Mouse (Mus musculus) gastrocnemius, adult 18-20 months (tissue): Measurements from ENCODE around the gene Fbxw10. TPM values are rescaled to one million over a fixed set of nuclear protein-coding genes. Genes with fewer than 3 reads are reported as not detected.
A peak's percentile ranks its signal among the peaks of the same experiment; 100 is the strongest.

Experiments used
- DNase-seq: peaks from one replicate; pipeline ENCODE4 v3.0.0; 2021; ENCODE audit warnings: low spot score
- total RNA-seq, 2 experiments: library from RNA; stranded (reverse); gene quantifications; 2 replicates each; pipeline ENCODE4 v1.2.3; 2021

Fbxw10 gene
- total RNA-seq, 2 experiments from 2014 or later, result 0.07 to 0.19 TPM

DNA sequence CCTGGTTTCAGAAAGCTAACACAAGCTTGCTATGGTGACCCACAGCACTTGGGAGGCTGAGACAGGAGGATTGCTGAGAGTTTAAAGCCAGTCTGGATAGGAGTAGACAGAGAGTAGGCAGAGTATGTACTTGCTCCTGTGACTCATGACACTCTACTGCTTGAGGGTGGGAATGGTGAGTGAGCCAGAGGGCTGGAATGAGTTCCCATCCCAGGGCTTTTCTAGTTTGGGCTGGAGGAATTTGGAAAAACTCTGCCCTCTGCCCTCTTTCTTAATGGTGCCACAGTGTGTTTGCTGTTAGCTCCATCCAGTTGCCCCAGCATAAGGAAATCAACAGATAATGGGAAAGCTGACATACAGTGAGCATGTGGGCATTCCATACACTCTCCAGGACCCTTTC is 15.0 kb upstream of the Fbxw10 start:
- no peak for DNase-seq

DNA sequence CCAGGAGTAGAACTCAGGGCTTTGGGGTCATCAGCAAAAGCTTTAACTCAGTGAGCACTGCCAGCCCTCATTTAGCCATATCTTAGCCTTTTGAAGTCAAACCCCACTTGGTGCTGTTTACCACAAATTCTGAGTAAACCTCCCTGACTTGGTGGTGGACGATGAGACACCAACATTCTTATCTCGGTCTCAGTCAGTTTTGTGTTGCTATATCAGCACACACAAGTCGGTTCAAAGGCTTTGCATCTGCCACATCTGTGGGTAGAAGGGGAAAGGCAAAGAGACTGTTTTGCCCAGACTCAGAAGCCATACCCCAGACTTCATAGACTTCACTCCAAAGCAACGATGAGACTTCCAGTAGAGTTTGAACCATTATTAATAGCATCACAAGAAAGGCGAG is 2.3 kb upstream of the Fbxw10 start:
- no peak for DNase-seq

DNA sequence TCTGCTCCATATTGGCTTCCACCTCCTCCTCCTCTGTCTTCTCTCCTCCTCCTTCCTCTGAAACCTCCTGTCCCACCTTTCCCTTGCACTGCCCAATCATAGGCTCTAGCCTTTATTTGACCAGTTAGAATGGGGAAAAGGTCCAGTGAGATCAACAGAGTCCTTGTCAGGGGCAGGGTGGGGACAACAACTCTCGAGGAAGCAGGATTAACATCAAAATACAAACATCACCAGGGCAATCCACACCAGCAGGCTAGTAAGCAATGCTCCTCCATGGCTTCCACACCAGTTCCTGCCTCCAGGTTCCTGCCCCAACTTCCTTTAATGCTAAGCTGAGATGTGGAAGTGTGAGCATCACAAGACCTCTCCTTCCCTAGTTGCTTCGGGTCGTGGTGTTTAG is 1.1 kb upstream of the Fbxw10 start:
- no peak for DNase-seq

DNA sequence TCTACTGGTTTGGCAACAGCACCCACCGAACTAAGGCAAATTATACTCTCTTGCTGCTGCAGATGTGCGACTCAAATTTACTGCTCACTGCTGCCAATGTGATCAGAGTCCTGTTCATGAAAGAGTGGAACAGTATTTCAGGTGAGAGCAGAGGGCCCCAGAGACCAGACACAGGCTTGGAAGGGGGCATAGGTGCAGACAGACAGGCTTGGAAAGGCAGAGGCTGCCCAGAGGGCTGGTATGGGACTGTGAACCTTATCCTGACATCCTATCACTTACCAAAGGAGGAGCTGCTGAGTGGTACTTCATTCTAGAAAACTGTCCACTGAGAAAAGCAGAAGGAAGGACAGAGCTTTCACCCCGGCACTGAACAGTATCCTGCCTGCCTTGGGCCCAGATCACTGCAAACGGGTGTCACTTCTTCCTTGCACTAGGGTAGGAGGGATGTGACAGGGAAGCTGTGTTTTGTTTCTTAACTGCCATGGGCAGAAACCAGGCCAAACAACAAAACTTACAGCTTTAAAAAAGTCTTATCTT is 854 bp downstream of the Fbxw10 start:
- DNase-seq, result no peak

DNA sequence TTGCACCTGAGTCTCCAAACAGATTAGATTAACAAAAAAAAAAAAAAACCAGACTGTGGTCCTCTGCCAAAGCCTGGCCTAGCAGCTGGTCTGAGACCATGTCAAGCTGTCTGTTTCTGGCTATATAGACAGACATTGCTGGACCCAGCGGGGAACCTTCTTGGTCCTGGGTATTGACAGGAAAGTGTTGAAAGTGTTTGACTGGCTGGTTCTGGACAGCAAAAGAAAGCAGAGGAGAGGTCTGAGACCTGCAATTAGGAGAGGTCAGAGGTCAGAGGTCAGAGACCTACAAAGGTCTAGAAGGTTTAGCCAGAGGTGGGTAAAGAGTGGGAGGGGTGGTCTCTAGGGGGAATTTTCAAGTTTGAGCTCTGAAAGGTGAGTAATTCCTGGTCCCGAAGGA is 1.4 kb downstream of the Fbxw10 start:
- DNase-seq, result no peak

DNA sequence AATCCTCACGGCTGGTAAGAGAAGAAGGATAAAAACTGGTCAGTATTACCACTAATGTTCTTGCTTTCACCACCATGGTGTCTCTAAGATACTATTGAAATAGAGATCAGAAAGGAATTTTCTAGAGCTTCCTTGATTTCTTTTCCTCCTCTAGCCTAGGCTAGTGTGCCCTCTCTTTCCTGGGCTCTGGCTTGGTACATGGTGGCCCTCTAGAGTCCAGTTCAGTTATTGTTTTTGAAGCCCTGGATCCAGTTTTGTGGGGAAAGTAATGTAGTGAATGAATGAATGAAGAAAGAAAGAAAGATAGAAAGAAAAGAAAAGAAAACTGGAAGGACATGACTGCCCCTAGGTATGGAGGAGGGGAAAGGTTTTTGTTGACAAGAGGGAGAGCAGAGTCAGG is 4.3 kb downstream of the Fbxw10 start:
- DNase-seq, result peak; percentile 36

DNA sequence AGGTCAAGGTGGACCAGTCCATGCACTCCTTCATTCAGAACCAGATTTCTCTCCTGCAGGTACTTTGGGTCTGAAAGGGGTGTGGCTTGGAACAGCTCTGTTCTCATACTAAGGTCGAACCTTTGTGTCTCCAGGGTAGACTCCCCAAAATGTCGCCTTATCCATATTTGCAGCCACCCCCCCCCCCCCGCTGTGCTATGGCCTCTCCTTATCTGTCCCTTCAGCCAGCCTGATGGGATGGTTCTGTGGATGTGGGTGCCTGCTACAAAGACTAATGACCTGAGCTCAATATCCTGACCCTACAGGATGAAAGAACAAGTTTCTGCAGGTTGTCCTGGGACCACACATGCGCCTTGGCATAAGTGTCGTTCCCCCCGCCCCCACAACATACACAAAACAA is 6.5 kb downstream of the Fbxw10 start:
- DNase-seq, result no peak

DNA sequence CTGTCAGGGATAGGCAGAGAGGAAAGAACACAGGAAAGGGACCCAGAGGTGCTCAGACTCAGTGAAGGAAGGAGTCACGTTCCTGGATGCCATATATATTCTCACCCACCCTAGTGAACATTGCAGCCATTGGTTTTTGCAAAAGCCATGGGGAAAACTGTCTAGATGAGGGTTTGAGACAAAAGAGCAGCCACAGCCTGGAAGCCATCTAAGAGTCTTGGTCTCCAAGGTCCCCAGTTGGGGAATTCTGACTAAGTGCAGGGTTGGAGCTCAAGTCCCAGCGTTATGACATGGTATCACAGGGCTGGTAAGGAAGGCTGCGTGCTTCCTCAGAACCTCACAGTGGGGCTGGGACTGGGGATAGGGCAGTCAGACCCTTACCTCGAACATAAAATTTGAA is 18.7 kb downstream of the Fbxw10 start:
- no peak for DNase-seq

DNA sequence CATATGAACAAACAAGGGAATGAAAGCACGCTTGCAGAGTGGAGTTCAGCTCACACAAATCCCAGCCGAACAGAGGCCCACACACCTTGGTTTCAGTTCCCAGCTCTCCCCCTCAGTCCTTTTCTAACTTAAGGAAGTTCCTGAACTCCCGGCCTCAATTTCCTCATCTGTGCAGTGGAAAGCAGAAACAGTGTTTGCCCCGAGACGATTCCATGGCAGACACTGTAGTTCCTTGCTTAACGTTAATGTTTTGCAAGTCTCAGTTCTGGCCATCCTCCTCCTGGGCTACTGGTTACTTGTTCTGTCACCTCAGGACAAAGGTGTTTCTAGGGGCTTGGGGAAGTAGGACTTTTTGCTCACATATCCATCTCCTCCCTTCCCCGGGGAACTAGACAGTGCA is 19.8 kb downstream of the Fbxw10 start:
- no peak for DNase-seq

DNA sequence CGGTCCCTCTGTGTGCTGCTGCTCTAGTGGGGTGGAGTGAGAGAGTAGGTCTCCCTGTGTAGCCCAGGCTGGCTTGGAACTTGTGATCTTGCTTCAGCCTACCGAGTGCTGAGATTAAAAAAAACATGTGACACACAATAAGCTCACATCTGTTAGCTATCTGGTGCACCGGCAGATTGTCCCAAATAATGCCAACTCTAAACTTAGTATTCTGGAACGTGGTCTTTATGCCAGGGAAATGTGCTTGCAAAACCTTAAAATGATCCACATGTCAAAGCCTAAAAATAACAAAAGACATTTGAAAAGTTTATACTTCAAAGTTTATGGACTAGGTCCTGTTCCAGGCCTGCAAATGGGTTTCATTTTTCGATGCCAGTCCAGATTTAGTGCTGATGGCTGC is 22.3 kb downstream of the Fbxw10 start:
- DNase-seq, result no peak

DNA sequence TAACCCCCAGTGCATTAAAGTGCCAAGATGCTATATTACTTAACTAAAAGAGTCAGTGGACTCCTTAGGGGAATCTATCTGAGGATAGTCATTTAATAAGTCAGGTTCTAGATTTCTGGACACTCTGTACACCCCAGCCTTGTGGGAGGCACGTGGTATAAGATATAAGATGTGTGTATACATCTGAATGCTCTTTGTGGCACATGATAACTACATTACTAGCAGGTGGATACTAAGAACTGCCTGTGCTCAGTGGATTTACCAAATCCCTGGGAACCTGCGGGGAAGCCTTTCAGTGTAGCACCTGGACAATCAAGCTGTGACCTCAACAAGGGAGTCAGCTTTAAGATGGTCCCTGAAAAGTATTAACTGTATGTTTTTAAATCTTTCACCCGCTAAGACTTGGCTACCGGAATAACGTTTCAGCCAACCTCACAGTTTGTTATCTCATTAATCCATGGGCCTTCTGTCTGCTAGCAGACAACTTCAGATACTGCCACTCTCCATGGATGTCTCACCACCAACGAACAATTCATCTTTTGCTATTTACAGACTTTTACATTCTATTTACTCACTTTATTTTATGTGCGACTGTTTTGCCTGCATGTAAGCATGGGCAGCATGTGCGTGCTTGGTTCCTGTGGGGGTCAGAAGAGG is 23.0 kb downstream of the Fbxw10 start:
- no peak for DNase-seq

DNA sequence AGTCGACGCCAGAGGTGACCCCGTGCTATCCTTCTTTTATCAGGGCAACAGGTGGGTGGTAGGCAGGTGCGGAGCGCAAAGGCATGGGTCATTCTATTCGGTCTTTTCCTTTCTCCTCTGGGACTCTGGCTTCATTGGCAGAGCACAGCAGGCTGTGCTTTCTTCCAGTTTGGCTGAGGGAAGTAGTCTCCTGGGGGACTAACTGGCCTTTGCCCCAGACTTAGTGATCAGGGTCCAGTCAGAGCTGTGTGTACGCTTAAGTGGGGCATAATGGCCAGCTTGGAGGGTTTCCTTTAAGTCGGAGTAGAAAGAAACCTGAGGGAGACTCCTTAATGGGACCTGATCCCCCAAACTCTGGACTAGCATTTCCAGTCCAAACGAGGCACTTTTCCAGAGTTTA is 26.6 kb downstream of the Fbxw10 start:
- DNase-seq, result no peak

DNA sequence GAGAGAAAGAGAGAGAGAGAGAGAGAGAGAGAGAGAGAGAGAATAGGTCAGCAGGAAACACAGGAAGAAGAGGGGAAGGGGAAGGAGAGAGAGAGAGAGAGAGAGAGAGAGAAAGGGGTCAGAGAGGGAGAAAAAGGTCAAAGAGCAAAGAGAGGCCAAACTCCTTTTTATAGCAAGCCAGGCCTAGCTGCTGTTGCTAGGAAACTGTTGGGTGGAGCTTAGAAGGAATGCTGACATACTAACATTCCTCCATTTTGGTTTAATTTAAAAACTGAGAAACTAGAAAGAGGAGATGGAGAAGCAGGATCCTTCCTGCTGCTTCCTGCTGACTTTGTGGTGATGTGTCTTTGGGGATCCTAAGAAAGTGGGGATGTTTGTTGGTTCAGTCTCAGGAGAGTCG is 28.8 kb downstream of the Fbxw10 start:
- no peak for DNase-seq

DNA sequence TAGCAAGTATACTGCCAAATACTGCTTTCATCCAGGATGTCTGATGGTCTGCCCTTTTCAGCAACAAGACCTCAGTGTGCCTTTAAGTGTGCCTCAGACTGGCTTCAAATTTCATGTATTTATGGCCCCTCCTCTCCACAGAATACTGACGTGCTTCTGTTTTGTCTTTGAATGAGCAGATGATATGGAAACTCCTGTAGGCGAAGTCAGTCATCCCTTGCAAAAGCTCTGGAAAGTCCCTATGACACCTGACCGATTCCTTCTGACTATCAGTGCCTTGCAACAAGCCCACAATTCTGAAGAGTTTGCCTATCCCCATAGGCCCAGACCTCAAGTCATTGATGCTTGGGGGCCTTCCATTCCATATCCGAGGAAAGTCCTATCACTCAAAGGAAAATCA is 29.6 kb downstream of the Fbxw10 start:
- no peak for DNase-seq

DNA sequence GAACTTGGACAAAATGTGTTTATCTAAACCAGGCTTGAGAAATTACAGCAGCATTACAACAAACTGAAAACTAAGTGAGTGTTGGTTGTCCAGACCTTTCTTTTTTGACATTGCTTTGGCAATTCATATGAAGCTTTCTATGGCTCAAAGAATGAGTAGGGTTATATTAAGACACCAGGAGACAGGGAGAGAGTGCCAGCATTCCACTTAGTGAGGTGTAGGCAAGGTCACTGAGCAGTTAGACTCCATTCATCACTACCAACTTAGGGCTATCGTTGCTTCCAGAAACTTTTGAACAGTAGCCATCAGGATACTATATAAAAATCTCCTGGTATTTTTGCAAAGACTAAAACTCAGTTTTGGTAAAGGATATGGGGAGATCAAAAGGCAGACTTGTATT is 30.5 kb downstream of the Fbxw10 start:
- no peak for DNase-seq

DNA sequence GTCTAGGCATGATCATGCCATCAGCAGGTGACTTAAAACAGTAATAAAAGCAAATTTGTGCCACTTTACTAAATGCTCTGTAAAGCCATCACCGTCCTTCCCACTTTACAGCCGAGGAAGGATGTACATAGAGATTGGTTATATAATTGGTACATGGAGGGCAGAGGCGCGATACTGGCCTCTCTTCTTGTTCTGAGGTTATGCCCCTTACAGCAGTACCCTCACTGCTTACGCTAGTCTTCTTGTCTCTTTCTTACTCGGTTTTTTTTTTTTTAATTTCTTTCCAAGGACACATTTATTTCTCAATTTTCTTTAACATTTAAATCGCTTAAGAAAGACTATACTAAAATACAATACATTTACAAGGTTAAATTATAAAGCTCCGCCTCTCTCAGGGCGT is 31.9 kb downstream of the Fbxw10 start:
- no peak for DNase-seq

DNA sequence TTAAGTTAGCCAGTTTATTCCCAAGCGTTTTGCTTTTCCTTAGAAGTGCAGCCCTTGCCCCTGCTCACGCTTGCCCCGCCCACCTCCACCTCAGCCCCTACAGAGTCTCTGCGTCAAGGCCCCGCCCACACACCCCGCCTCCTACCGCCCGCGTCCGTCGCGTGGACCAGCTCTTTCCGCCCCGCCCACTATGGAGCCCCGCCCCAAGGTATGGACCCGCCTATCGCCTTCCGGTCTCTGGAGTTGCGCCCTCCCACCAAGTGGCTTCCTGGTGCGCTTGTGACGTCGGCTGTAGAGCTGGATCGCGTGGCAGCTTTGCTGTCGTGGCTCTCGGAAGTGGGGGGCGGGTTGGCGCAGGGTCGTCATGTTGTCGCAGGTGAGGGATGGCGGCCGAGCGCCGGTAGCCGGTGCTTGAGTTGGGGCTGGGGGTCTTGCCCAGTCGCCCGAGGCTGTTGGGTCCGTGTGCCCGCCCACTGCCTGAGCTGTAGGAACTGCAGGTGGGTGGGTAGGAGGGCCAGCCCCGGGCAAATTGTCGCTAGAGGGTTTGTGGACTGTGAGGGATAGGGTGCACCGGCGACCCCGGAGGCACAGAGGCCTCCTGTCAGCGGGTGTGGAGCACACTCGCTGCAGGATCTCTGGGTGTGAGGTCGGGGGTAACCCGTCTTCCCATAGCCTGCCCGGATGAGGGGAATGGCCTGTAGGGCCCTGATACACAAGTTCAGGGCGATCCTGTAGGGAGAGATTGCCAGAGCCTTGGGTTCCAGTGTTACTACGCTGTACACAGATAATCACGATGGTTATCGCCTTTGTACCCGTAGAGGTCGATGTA is 32.6 kb downstream of the Fbxw10 start, which contains the start of gene Tvp23b:
Tvp23b (plus strand) TSS at position 236 of the 829 bp plus-strand sequence.
- peak; percentile 98 for DNase-seq

DNA sequence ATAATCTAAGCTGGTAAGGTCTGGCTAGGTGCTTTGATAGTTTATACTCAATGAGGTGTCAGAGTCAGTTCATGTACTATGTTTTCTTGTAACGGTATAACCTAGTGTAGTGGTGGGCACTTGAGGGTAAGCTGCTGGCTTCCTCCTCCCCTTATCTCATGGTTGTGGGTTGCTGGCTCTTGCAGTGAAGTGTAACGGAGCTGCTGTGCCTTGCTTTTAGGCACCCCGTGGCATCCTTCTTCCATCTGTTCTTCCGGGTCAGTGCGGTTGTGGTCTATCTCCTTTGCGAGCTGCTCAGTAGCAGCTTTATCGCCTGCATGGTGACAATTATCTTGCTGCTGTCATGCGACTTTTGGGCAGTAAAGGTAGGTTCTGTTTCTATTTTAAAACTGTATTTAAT is 36.5 kb downstream of the Fbxw10 start:
- no peak for DNase-seq

DNA sequence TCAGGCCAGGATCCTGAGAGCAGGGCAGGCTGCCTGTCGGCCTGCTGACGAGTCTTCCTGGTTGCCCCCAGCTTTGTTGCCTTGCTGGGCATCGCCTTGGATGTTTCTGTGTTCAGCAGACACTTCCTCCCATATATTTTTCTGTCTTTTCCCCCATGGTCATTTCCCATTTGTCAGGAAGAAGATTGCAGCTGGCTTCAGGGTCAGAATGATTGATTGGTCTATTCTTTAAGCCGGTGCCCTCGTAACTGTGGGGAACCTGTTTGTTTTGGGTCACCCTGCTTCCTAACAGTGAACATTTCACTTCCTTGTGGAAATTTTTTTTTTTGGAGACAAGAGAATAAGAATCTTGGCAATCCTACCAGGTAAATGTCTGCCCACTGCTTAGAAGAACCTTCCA is 38.5 kb downstream of the Fbxw10 start:
- no peak for DNase-seq

DNA sequence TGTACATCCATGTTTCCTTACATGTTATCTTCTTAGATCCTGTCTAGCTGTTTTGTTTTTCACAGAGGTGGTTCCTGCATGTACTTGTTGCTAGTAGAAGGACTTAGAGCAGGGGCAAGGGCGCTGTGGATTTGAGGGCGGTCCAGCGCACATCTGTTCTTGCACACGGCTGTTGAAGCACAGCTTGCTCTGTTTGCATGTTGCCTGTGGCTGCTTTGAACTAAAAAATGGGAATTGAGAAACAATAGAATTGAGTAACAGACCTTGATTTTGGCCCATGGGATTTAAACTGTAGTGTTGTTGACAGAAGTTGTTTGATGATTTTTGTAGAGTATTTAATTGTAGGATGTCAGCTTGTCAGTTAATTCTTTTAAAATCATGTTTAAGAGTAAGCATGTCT is 43.9 kb downstream of the Fbxw10 start:
- no peak for DNase-seq

DNA sequence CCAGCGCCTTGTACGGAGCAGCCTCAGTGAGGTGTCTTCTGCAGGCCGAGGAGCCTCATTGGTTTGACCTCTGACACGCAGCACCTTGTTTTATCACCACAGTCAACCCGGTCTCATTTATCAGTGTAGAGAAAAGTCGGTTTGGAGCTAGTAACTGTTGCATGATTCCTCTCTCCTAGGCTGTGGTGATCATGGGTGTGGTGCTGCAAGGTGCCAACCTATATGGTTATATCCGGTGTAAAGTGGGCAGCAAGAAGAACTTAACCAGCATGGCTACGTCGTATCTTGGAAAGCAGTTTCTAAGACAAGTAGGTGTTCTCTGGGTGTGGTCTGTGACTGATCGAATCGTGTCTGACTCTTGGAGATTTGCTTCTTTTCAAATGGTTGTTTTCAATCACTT is 44.9 kb downstream of the Fbxw10 start:
- no peak for DNase-seq

DNA sequence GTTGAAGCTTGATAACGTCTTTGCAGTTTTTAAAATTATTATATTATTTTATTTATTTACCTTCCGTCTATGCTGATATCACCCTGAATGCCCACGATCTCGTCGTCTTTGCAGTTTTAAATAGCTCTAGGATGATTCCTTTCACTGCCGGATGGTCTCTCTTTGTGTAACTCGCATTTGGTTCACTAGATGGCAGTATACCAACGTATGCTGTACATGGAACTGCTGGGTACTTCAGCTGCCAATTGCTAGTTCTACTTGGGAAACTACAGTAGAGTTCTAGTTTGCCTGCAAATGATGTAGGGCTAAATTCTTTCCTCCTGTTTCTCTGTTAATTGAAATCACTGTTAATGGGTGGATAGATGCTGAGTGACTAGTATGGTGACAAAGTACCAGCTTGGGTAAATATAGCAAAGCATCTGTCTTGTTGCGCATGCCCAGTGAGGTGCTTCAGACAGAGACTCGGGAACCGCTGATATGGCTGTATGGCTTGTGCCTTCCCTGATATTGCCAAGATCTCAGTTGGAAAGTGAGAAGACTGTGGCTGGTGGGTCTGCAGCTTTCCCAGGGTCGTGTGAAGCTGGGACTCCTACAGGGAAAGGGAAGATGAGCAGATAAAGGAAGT is 54.9 kb downstream of the Fbxw10 start:
- peak; percentile 86 for DNase-seq
